Mouse (Mus musculus) large intestine, adult 2 months (tissue): ENCODE measurements around the gene BC037034. TPM values are rescaled to one million over a fixed set of nuclear protein-coding genes. Genes with fewer than 3 reads are reported as not detected.

Experiments
- DNase-seq: peaks from one replicate; pipeline ENCODE4 v3.0.0-alpha.2; 2012; ENCODE audit warnings: low read depth, low spot score
- WGBS: fragments of 180-500 bp; shearing (Covaris S2); methylation state at CpG from one replicate; pipeline ENCODE4 v1.1.7; 2018; 5-methylcytosine and 5-hydroxymethylcytosine counted together
- polyA plus RNA-seq: library from polyadenylated mRNA; depleted of rRNA; stranded (reverse); fragments of >200 nt; gene quantifications from 2 replicates; pipeline ENCODE4 v1.2.3, GENCODE M21; 2012; rRNA removed

BC037034 gene
- 45.9 and 55.6 TPM in 2 replicates for polyA plus RNA-seq

- DNase-seq: peak; percentile 87
- under 1% methylated on average over 71 of the region's 71 CpGs for WGBS
These were observed at the start of gene BC037034 for GRCm38 (mm10) chr5:138263260-138264206. Gene BC037034 (minus strand): TSS chr5:138264033.

GRCm38 (mm10) chr5:138312795-138313194 lies 49.0 kb upstream of the BC037034 start:
- no peak for DNase-seq
- 85% methylated on average over 3 of the region's 3 CpGs for WGBS

DNA sequence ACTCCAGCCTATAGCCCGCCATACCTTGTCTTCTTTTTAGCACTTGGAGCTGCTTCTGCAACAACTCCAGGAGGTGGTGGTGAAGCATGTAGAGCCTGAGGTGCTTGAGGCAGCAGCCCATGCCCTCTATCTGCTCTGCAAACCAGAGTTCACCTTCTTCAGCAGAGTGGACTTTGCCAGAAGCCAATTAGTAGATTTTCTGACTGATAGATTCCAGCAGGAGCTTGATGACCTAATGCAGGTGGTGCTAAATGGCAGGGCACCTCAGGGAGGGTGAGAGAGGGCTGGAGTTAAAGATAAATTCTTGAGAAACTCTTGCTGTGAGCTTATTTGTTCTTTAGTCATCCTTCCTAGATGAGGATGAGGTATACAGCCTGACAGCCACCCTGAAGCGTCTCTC lies 35.8 kb upstream of the BC037034 start:
- 75% methylated on average over 2 of the region's 2 CpGs for WGBS

DNA sequence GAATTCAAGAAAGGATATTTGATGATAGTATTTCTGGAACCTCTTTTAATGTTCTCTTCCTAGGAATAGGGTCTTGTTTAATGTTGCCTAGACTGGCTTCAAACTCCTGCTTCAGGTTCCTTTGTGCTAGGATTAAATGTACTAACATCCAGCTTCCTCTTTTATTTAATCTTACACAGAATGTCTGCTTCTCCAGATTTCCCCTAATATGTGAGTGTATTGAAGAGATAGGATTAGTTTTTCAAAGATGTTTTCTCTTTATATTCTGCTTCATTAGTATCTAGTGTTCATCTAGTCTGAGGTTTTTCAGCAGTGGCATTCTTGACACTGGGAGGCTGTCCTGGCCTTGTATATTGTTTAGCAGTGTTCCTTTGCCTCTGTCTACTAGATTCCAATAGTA lies 30.3 kb upstream of the BC037034 start:
- DNase-seq: no peak

More for the DNA sequence above, 35.8 kb upstream of the BC037034 start:
- no peak for DNase-seq

DNA sequence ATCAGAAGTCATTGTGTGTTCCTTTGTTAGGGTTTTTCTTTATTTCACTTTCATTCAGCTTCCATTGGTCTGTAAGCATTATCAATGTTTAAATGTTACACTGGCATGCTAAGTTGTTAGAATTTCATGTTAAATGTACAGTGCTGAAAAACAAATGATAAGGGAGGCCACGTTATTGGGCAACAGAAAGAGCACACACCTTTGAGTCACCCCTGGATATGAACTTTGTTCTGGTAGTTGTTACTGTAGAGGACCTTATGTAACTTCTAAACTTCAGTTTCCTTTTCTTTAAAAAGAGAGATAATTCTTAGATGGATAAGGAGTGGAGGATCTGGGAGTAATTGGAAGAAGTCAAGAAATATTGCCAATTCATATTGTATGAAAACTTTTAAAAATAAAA lies 27.8 kb upstream of the BC037034 start:
- 33% methylated on average over 1 of the region's 1 CpGs for WGBS

DNA sequence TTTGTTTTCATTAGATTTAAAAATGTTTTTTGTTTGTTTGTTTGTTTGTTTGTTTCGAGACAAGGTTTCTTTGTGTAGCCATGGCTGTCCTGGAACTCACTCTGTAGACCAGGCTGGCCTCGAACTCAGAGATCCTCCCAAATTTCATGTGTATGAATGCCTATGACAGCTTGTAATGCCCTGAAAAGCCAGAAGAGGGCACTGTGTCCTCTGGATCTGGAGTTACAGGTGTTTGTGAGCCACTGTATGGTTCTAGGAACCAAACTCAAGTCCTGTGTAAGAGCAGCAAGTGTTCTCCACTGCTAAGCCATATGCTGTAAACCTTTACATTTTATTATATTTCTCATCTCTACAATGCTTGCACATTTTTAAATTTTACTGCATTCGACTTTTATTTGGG lies 24.0 kb upstream of the BC037034 start:
- 71% methylated on average over 3 of the region's 3 CpGs for WGBS
- no peak for DNase-seq

More for the DNA sequence above, 27.8 kb upstream of the BC037034 start:
- DNase-seq: no peak

GRCm38 (mm10) chr5:138283540-138283939 lies 19.7 kb upstream of the BC037034 start:
- 71% methylated on average over 1 of the region's 1 CpGs for WGBS
- no peak for DNase-seq

- 82% methylated on average over 2 of the region's 2 CpGs for WGBS
- DNase-seq: no peak
These were observed 18.0 kb upstream of the BC037034 start for GRCm38 (mm10) chr5:138281798-138282197.

DNA sequence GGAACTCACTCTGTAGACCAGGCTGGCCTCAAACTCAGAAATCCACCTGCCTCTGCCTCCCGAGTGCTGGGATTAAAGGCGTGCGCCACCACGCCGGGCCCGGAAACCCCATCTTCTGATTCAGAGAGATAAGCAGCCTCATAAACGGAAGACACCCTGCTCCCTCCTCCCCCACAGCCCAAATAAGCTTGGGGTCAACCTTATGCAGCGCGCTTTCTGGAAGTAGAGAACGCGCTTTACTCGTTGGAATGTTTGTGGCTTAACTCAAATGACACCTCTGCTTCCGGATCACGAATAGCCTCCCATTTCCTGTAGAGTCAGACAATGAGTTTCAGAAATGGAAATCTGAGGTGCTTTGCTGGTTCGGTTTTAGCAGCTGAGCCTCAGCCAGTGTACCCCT lies 17.0 kb upstream of the BC037034 start:
- 97% methylated on average over 15 of the region's 15 CpGs for WGBS
- DNase-seq: no peak

DNA sequence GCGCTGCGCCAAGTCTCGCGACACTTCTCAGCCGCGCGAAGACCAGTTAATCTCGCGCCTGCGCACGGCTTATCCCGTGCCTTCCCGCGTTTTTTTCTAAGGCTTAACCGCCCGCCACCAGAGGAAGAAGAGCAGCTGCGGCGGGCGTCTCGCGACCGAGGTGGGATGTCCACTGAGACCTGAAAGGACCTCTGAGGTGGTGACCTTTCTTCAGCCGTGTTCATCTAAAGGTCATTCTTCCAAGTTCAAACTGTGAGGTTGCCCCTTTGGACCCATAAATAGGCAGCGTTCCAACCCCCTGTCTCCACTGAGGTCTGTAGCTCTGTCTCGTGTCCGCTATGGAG lies 16.6 kb upstream of the BC037034 start:
- no peak for DNase-seq
- WGBS: 28% methylated on average over 26 of the region's 26 CpGs

DNA sequence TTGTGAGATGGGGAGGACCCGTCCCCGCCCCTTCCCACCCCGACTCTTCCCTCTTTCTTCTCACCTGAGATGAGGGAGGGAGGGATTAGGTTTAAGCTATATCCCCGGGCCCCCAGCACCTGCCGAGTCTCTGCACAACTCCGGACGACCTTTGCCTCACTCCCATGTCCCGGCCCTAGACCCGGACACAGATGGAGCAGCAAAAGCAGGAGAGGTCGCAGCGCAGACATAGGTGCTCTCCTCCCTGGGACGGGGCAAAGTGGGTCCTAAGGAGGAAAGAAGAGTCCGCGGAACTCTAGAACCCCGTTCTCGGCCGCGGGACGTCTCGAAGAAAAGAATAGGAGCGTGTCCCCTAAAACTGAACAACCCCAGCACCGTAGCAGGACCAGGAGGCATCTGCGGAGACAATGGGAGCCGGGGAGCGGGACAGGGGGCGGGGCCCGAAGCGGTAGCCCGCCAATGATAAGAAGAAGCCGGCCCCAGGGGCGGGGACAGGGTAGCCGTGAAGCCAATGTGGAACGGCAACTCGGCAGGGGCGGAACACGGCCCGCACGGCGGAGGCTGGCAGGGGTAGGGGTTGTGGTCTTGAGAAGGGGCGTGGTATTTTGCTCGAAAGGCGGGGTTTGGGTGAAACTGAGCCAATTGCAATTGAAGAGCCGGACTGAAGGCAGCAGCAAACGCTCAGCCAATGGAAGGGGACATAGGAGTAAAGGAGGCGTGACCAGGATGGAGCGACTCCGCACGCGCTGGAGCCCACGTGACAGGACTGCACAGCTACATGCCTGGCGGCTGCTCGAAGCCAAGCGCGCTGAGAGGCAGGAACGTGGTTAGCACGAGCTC lies 16.0 kb upstream of the BC037034 start, which contains the start of the genes Gm43720, Gpc2 and Stag3:
Gene Gm43720, minus strand, starts transcription at position 374 of the 840 bp plus-strand sequence.
Gene Gpc2, minus strand, starts transcription at position 421 of the 840 bp plus-strand sequence.
Gene Stag3, plus strand, starts transcription at position 656 of the 840 bp plus-strand sequence.
- WGBS: 1% methylated on average over 56 of the region's 56 CpGs
- DNase-seq: no peak

DNA sequence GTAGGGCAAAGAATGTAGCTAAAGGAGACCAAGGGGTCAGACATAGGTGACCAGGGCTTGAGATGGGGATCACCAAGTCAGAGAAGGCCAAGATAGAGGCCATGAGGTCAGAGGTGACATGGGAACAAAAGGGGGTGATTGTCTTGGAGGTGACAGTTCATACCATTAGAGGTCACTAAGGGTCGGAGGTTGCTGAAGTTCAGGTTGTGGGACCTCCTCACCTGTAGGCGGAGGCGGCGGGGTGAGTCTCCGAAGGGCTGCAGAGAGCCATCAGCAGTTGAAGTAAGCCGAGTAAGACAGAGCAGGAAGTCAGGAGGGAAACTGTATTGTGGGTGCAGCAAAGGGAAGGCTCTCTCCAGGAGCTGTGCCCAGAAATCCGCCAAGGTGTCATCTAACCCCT lies 14.2 kb upstream of the BC037034 start:
- 93% methylated on average over 7 of the region's 7 CpGs for WGBS
- no peak for DNase-seq

DNA sequence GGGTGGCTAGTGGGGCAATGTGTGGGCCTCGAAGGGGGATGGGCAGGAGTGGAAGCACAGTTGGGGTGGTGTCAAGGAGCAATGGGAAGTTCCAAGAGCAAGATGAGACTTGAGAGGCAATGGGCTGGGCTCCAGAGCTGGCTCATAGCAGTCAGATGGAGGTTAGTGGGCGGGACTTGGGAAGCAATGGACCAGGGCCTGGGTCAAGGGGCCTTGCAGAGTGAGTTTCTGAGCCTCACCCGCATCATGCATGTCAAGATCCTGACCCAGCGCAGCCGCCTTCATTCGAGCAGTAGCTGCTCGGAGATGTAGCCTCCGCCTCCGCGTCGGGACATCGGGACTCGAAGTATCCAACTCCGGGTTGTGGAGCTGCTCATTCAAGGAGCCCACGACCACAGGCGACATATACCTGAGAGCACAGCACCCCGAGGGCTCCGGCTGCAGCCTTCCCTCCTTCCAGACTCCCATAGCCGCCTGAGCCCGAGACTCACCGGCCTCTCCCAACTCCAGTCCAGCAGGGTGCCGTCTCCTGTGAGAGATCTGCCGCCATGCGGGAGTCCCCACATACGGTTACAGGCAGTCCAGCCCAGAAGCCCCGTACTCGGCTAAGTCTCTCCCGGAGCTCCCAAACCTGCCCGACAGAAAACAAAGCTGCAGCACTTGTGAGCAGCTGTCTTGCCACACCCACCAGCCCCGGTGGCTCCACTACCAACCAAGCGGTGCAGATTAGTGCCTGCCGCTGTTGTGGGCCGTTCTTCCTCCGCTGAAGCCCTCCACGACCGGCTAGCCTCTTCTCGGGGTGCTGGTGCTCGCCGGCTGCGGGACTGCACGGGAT lies 11.6 kb upstream of the BC037034 start:
- WGBS: 47% methylated on average over 41 of the region's 41 CpGs

DNA sequence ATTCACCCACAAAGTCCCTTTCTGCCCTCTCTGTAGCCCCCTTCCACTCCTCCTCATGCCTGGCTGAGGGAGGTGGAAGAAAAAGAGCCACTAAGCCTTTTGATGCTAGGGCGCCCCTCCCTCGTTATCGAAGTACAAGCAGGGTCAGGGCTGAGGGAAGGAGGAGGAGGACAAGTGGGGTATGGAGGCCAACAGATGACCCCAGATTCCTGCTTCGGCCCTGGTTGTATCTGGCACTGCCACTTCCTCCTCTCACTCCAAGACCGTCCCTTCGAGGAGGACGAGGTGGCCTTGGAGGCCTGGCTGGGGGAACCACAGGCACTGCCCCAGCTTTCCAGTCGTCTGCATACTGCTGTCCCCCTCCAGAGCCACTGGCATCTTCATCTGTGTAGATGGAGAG lies 10.4 kb upstream of the BC037034 start:
- 82% methylated on average over 8 of the region's 8 CpGs for WGBS
- DNase-seq: no peak

More for the DNA sequence above, 11.6 kb upstream of the BC037034 start:
- DNase-seq: no peak

GRCm38 (mm10) chr5:138272409-138272923 lies 8.6 kb upstream of the BC037034 start, which contains the start of gene Gal3st4:
Gene Gal3st4 (minus strand): TSS chr5:138272840.
- DNase-seq: no peak
- 5% methylated on average over 12 of the region's 12 CpGs for WGBS

DNA sequence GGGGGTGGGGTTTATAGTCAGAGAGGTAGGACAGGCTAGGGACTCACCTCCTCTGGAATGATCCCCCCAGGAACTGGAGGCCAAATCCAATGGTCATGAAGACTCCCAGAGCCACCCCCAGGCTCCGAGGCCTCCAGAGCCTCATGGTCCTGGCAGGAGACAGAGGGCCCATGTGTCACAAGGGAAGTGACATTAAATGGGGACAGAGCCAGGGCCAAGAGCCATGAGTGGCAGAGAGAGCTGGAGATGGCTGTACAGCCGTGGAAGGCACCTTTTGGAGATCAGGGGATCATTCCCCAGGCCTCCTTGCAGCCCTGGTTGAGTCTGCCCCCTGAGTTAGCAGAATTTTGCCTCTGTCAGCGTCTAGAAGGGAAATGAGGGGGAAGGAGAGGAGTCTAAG lies 7.4 kb upstream of the BC037034 start:
- WGBS: 70% methylated on average over 3 of the region's 3 CpGs
- no peak for DNase-seq

DNA sequence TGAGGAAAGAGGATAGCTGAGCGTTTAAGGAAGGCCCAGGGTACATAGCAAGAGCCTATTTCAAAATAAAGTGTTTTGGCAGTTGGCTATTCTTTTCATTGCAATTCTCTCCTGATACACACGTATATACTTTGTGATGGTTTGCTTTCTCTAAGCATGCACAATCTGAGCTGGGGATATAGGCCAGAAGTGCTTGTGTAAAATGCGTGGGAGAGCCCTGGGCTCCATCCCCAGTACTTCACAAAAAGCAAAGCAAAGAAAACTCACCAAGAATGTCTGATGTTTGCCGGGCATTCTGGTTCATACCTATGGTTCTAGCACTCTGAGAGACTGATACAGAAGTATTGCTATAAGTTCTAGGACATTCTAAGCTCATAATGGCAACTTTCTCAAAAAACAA lies 5.1 kb upstream of the BC037034 start:
- no peak for DNase-seq
- WGBS: 77% methylated on average over 4 of the region's 4 CpGs

- no peak for DNase-seq
These were observed 3.3 kb upstream of the BC037034 start for GRCm38 (mm10) chr5:138267114-138267513.

GRCm38 (mm10) chr5:138265712-138266111 lies 1.9 kb upstream of the BC037034 start:
- 96% methylated on average over 4 of the region's 4 CpGs for WGBS
- no peak for DNase-seq

More at GRCm38 (mm10) chr5:138267114-138267513, 3.3 kb upstream of the BC037034 start:
- WGBS: 89% methylated on average over 3 of the region's 3 CpGs
